Mouse (Mus musculus): ENCODE measurements around the gene Socs1.

GRCm38 (mm10) chr16:10812865-10813371 is 27.6 kb upstream of the Socs1 start, which contains the start of gene Gm11172:
- TF ChIP-seq POLR2A (IDR thresholded peaks at IDR 0.05; ENCODE audit: control insufficient read depth, low read depth, low read length) (no peak), CTCF (IDR thresholded peaks at IDR 0.05; ENCODE audit: control insufficient read depth, insufficient read depth, insufficient replicate concordance, low read depth, low read length) (no peak)

Data from testis, adult 2 months (tissue).